Mouse (Mus musculus): ENCODE data around the gene 9330161L09Rik.

DNA sequence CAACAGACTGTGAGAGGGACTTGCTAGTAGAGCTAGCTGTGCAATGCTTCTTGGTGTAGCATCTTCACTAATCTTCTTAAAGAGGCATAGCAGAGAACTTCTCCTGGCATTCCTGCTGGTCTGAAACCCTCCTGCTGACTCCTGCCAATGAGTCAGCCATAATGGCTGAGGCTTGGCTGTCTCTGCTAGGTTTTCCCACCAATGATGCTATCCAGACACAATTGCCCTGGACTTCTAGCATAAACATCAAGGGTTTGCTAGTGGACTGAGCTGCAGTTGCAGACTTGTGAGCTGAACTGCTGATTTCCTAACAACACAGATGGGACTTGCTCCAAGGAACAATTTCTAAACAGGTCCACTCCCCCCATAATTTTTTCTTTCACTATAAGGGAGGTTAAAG lies 45.7 kb upstream of the 9330161L09Rik start:
- no peak for TF ChIP-seq POLR2AphosphoS5 (IDR thresholded peaks at IDR 0.05; ENCODE audit: borderline replicate concordance, low read depth, low read length)
- no peak for TF ChIP-seq GABPA (IDR thresholded peaks at IDR 0.05; ENCODE audit: low read depth, low read length)
- no peak for TF ChIP-seq POLR2A (IDR thresholded peaks at IDR 0.05; ENCODE audit: control insufficient read depth in 1 of 2, insufficient read depth in 1 of 2, low read depth in 1 of 2, low read length in 2 of 2, poor library complexity in 1 of 2)
- no peak for TF ChIP-seq USF1 (IDR thresholded peaks at IDR 0.05; ENCODE audit: low read depth, low read length)
- no peak for TF ChIP-seq TCF12 (IDR thresholded peaks at IDR 0.05; ENCODE audit: low read depth, low read length)
- TF ChIP-seq EP300 (IDR thresholded peaks at IDR 0.05; ENCODE audit: low read depth in 1 of 2, low read length in 2 of 2), result no peak
- TF ChIP-seq HCFC1 (IDR thresholded peaks at IDR 0.05; ENCODE audit: low read depth, low read length), result no peak
